Mouse (Mus musculus) brain, embryonic 14.5 days (tissue): ENCODE data around the gene Eif2d. TPM values are rescaled to one million over a fixed set of nuclear protein-coding genes. Genes with fewer than 3 reads are reported as not detected.

Source experiments
- DNase-seq: peaks from one replicate; pipeline ENCODE4 v3.0.0-alpha.2; 2011; ENCODE audit warnings: low read depth
- CTCF ChIP-seq: fragments of 200-500 bp; IDR thresholded peaks from 2 replicates; pipeline ENCODE4 v1.5.1; 2012; ENCODE audit warnings: inconsistent platforms, mild to moderate bottlenecking, moderate library complexity, borderline replicate concordance; ENCODE audit not compliant: insufficient read depth, insufficient read length; ENCODE audit errors: extremely low read depth
- POLR2A ChIP-seq: fragments of 200-500 bp; IDR thresholded peaks from 2 replicates; pipeline ENCODE4 v1.6.1; 2012; ENCODE audit warnings: mild to moderate bottlenecking, inconsistent platforms, borderline replicate concordance; ENCODE audit not compliant: poor library complexity, insufficient read depth, insufficient read length, severe bottlenecking; ENCODE audit errors: extremely low read depth
- polyA plus RNA-seq: library from polyadenylated mRNA; depleted of rRNA; stranded (reverse); fragments of >200 nt; gene quantifications from 2 replicates; pipeline ENCODE4 v1.2.3, GENCODE M21; 2012

Eif2d gene
- polyA plus RNA-seq, 1 experiment: 53.0 TPM

- no peak for TF ChIP-seq CTCF
- no peak for TF ChIP-seq POLR2A
- DNase-seq: no peak
These were observed 27.4 kb downstream of the Eif2d start for GRCm38 (mm10) chr1:131180386-131180785.

- peak; percentile 94 for TF ChIP-seq CTCF
- TF ChIP-seq POLR2A: no peak
- peak; percentile 92 for DNase-seq
These were observed 28.9 kb downstream of the Eif2d start for GRCm38 (mm10) chr1:131181642-131182527.

- no peak for TF ChIP-seq CTCF
- no peak for TF ChIP-seq POLR2A
These were observed 30.2 kb downstream of the Eif2d start for GRCm38 (mm10) chr1:131183201-131183600.

GRCm38 (mm10) chr1:131184253-131184955, 31.4 kb downstream of the Eif2d start:
- no peak for TF ChIP-seq POLR2A
- no peak for TF ChIP-seq CTCF
- DNase-seq: no peak

More at GRCm38 (mm10) chr1:131183201-131183600, 30.2 kb downstream of the Eif2d start:
- no peak for DNase-seq

GRCm38 (mm10) chr1:131184956-131185660, 32.1 kb downstream of the Eif2d start:
- no peak for TF ChIP-seq CTCF
- TF ChIP-seq POLR2A: no peak
- no peak for DNase-seq

GRCm38 (mm10) chr1:131185821-131186506, 33.0 kb downstream of the Eif2d start:
- TF ChIP-seq POLR2A (no peak), CTCF (no peak)
- no peak for DNase-seq

- DNase-seq: no peak
- TF ChIP-seq POLR2A (no peak), CTCF (no peak)
These were observed 34.0 kb downstream of the Eif2d start for GRCm38 (mm10) chr1:131186995-131187394.

GRCm38 (mm10) chr1:131187856-131188255, 34.9 kb downstream of the Eif2d start:
- no peak for DNase-seq
- no peak for TF ChIP-seq CTCF
- TF ChIP-seq POLR2A: no peak

GRCm38 (mm10) chr1:131188655-131189054, 35.7 kb downstream of the Eif2d start:
- TF ChIP-seq POLR2A (no peak), CTCF (no peak)
- DNase-seq: no peak

- no peak for DNase-seq
- TF ChIP-seq CTCF (no peak), POLR2A (no peak)
These were observed 40.8 kb downstream of the Eif2d start for GRCm38 (mm10) chr1:131193746-131194145.

GRCm38 (mm10) chr1:131195653-131196052, 42.7 kb downstream of the Eif2d start:
- no peak for TF ChIP-seq POLR2A
- no peak for TF ChIP-seq CTCF
- DNase-seq: no peak

GRCm38 (mm10) chr1:131196107-131196506, 43.1 kb downstream of the Eif2d start:
- no peak for DNase-seq
- TF ChIP-seq CTCF (no peak), POLR2A (no peak)
